Mouse (Mus musculus) stomach, embryonic 15.5 days (tissue): ENCODE data around the gene Pidd1. TPM values are rescaled to one million over a fixed set of nuclear protein-coding genes. Genes with fewer than 3 reads are reported as not detected.
"Not testable (repeated sequence)": the region's sequence is repeated elsewhere in the genome, so short reads cannot be mapped to it uniquely, and the experiment has no call there.

Experiments used
- ATAC-seq: fragments of 200-750 bp; cut with Nextera tagmentation; 2 replicates; pipeline ENCODE4 v1.8.0; 2017; ENCODE audit warnings: low read depth, moderate number of reproducible peaks, moderate TSS enrichment; ENCODE audit not compliant: insufficient read depth, low FRiP score
- H3K27ac ChIP-seq: fragments of 300-500 bp; sonication (generic); 2 replicates; pipeline ENCODE4 v1.5.1; 2015; ENCODE audit warnings: mild to moderate bottlenecking, inconsistent platforms
- H3K27me3 ChIP-seq: fragments of 300-500 bp; sonication (generic); replicated peaks from 2 replicates; pipeline ENCODE4 v1.6.1; 2015; ENCODE audit warnings: inconsistent platforms
- H3K36me3 ChIP-seq: fragments of 300-500 bp; sonication (generic); 2 replicates; pipeline ENCODE4 v1.6.1; 2015; ENCODE audit warnings: inconsistent platforms
- H3K4me1 ChIP-seq: fragments of 300-500 bp; sonication (generic); 2 replicates; pipeline ENCODE4 v1.6.1; 2015; ENCODE audit warnings: inconsistent platforms
- H3K4me2 ChIP-seq: fragments of 300-500 bp; sonication (generic); 2 replicates; pipeline ENCODE4 v1.6.1; 2015; ENCODE audit warnings: mild to moderate bottlenecking, inconsistent platforms
- H3K4me3 ChIP-seq: fragments of 300-500 bp; sonication (generic); replicated peaks from 2 replicates; pipeline ENCODE4 v1.5.1; 2015; ENCODE audit warnings: inconsistent platforms
- H3K9ac ChIP-seq: fragments of 300-500 bp; sonication (generic); 2 replicates; pipeline ENCODE4 v1.6.1; 2015; ENCODE audit warnings: inconsistent platforms
- H3K9me3 ChIP-seq: fragments of 300-500 bp; sonication (generic); 2 replicates; pipeline ENCODE4 v1.6.1; 2016; ENCODE audit warnings: inconsistent platforms
- WGBS: fragments of 180-500 bp; shearing (Covaris S2); methylation state at CpG from one replicate; pipeline ENCODE4 v1.1.7; 2015; 5-methylcytosine and 5-hydroxymethylcytosine counted together
- polyA plus RNA-seq: library from polyadenylated mRNA; unstranded; fragments of >200 nt; fragmentation: Nextera tagmentation; extraction: Ambion mirVana; gene quantifications from 2 replicates; pipeline ENCODE4 v1.2.1, GENCODE M21; 2015

Gene Pidd1
- polyA plus RNA-seq, 1 experiment from 2014 or later, result 8.5 TPM

- under 1% methylated on average over 23 of the region's 23 CpGs for WGBS
- Histone ChIP-seq H3K9me3 (no peaks in the 10 kb centered on the region), H3K4me2 (peak overlapping the region; percentile 96), H3K4me1 (peaks cover 26% of the 10 kb centered on the region), H3K4me3 (peak overlapping the region; percentile 75), H3K27me3 (0 out of 2 replicates have a peak, but pooled peaks cover 6% of the 10 kb centered on the region), H3K36me3 (peaks cover 8% of the 10 kb centered on the region; the same call in 1 of the 2 replicates), H3K27ac (peak overlapping the region; percentile 88), H3K9ac (peak overlapping the region; percentile 67)
- peak; percentile 24; the same call in 1 of the 2 replicates for ATAC-seq
Measured at GRCm38 (mm10) chr7:141455610-141456314, 11.9 kb upstream of the Pidd1 start.

- peak; percentile 86 for ATAC-seq
- H3K9ac ChIP-seq, result peak within 1 kb of the TSS; percentile 67
- H3K4me2 ChIP-seq, result peak within 1 kb of the TSS; percentile 96
- peak within 1 kb of the TSS; percentile 88 for H3K27ac ChIP-seq
- peak within 1 kb of the TSS; percentile 75 for H3K4me3 ChIP-seq
- peaks cover 20% of the 10 kb centered on the region for H3K4me1 ChIP-seq
- H3K27me3 ChIP-seq, result 0 out of 2 replicates have a peak, but pooled peaks cover 6% of the 10 kb centered on the region
- H3K36me3 ChIP-seq, result peaks cover 15% of the 10 kb centered on the region
- WGBS, result 0% methylated on average over 43 of the region's 45 CpGs
- no peaks in the 10 kb centered on the region for H3K9me3 ChIP-seq
Measured at GRCm38 (mm10) chr7:141454967-141455551, 11.2 kb upstream of the Pidd1 start, which contains the start of gene Pnpla2. TSS of gene Pnpla2 (plus strand) at chr7:141455198.

- Histone ChIP-seq H3K27me3 (no peaks in the 10 kb centered on the region), H3K9me3 (no peaks in the 10 kb centered on the region), H3K27ac (no peak overlapping the region), H3K4me1 (peaks cover 15% of the 10 kb centered on the region), H3K4me3 (no peak overlapping the region), H3K9ac (no peak overlapping the region), H3K36me3 (peaks cover 11% of the 10 kb centered on the region), H3K4me2 (no peak overlapping the region)
- WGBS, result 70% methylated on average over 2 of the region's 2 CpGs
- ATAC-seq, result no peak
Measured at GRCm38 (mm10) chr7:141453636-141454035, 9.8 kb upstream of the Pidd1 start.

GRCm38 (mm10) chr7:141451928-141452327 lies 8.1 kb upstream of the Pidd1 start:
- ATAC-seq, result no peak
- Histone ChIP-seq H3K4me1 (peaks cover 20% of the 10 kb centered on the region), H3K4me2 (no peak overlapping the region), H3K9ac (no peak overlapping the region), H3K27ac (no peak overlapping the region), H3K4me3 (no peak overlapping the region), H3K36me3 (peaks cover 11% of the 10 kb centered on the region), H3K9me3 (no peaks in the 10 kb centered on the region), H3K27me3 (no peaks in the 10 kb centered on the region)

- ATAC-seq, result peak; percentile 88
- Histone ChIP-seq H3K9me3 (no peaks in the 10 kb centered on the region), H3K36me3 (peaks cover 11% of the 10 kb centered on the region), H3K4me3 (peak within 1 kb of the TSS; percentile 78), H3K27me3 (no peaks in the 10 kb centered on the region), H3K4me1 (peaks cover 21% of the 10 kb centered on the region), H3K4me2 (peak within 1 kb of the TSS; percentile 58), H3K27ac (peak within 1 kb of the TSS; percentile 89), H3K9ac (peak within 1 kb of the TSS; percentile 84)
- under 1% methylated on average over 63 of the region's 63 CpGs for WGBS
Measured at GRCm38 (mm10) chr7:141447110-141447991, 3.5 kb upstream of the Pidd1 start, which contains the start of gene Rplp2. TSS of gene Rplp2 (plus strand) at chr7:141447370.

GRCm38 (mm10) chr7:141446374-141446773 lies 2.5 kb upstream of the Pidd1 start:
- 0 out of 2 replicates have a peak overlapping the region, but pooled peaks have one; percentile 58 for H3K4me2 ChIP-seq
- peaks cover 30% of the 10 kb centered on the region for H3K4me1 ChIP-seq
- not testable (repeated sequence) for H3K9me3 ChIP-seq, H3K4me3 ChIP-seq, H3K9ac ChIP-seq, H3K27me3 ChIP-seq, ATAC-seq, H3K27ac ChIP-seq
- peaks cover 11% of the 10 kb centered on the region for H3K36me3 ChIP-seq
- WGBS, result 77% methylated on average over 3 of the region's 3 CpGs

GRCm38 (mm10) chr7:141443081-141443821 lies 574 bp downstream of the Pidd1 start:
- Histone ChIP-seq H3K4me1 (peaks cover 29% of the 10 kb centered on the region), H3K4me2 (peak overlapping the region; percentile 95), H3K4me3 (peak overlapping the region; percentile 56), H3K36me3 (peaks cover 18% of the 10 kb centered on the region), H3K9me3 (no peaks in the 10 kb centered on the region), H3K9ac (peak overlapping the region; percentile 52), H3K27ac (peak overlapping the region; percentile 68), H3K27me3 (no peaks in the 10 kb centered on the region)
- WGBS, result 16% methylated on average over 12 of the region's 12 CpGs
- 0 out of 2 replicates have a peak, but pooled peaks have one; percentile 1 for ATAC-seq

GRCm38 (mm10) chr7:141442199-141442598 lies 1.6 kb downstream of the Pidd1 start:
- WGBS, result 89% methylated on average over 13 of the region's 13 CpGs
- Histone ChIP-seq H3K4me1 (peaks cover 32% of the 10 kb centered on the region), H3K4me3 (peak overlapping the region; percentile 56; the same call in 1 of the 2 replicates), H3K27me3 (no peaks in the 10 kb centered on the region), H3K36me3 (peaks cover 18% of the 10 kb centered on the region), H3K9me3 (no peaks in the 10 kb centered on the region), H3K9ac (peak overlapping the region; percentile 16; the same call in 1 of the 2 replicates), H3K4me2 (peak overlapping the region; percentile 95), H3K27ac (no peak overlapping the region)
- no peak for ATAC-seq

GRCm38 (mm10) chr7:141441460-141441859 lies 2.4 kb downstream of the Pidd1 start:
- Histone ChIP-seq H3K4me1 (peaks cover 38% of the 10 kb centered on the region), H3K27me3 (no peaks in the 10 kb centered on the region), H3K4me3 (no peak overlapping the region), H3K36me3 (peaks cover 18% of the 10 kb centered on the region), H3K9me3 (no peaks in the 10 kb centered on the region), H3K27ac (no peak overlapping the region), H3K9ac (no peak overlapping the region), H3K4me2 (no peak overlapping the region)
- 92% methylated on average over 9 of the region's 9 CpGs for WGBS
- no peak for ATAC-seq

- Histone ChIP-seq H3K27me3 (no peaks in the 10 kb centered on the region), H3K9me3 (no peaks in the 10 kb centered on the region), H3K4me2 (no peak overlapping the region), H3K27ac (no peak overlapping the region), H3K4me3 (no peak overlapping the region), H3K4me1 (peaks cover 46% of the 10 kb centered on the region), H3K9ac (no peak overlapping the region), H3K36me3 (peaks cover 18% of the 10 kb centered on the region)
- 23% methylated on average over 6 of the region's 6 CpGs for WGBS
- no peak for ATAC-seq
Measured at GRCm38 (mm10) chr7:141440613-141441012, 3.2 kb downstream of the Pidd1 start.

GRCm38 (mm10) chr7:141439811-141440210 lies 4.0 kb downstream of the Pidd1 start:
- ATAC-seq, result no peak
- Histone ChIP-seq H3K4me3 (no peak overlapping the region), H3K9me3 (no peaks in the 10 kb centered on the region), H3K4me1 (peaks cover 53% of the 10 kb centered on the region), H3K27me3 (no peaks in the 10 kb centered on the region), H3K36me3 (peaks cover 18% of the 10 kb centered on the region), H3K4me2 (no peak overlapping the region), H3K9ac (no peak overlapping the region), H3K27ac (no peak overlapping the region)
- 94% methylated on average over 11 of the region's 11 CpGs for WGBS
